Mouse (Mus musculus) heart, embryonic 13.5 days (tissue): ENCODE results near the gene Ccdc88b. TPM values are rescaled to one million over a fixed set of nuclear protein-coding genes. Genes with fewer than 3 reads are reported as not detected.

Experiments
- ATAC-seq: fragments of 200-750 bp; cut with Nextera tagmentation; 2 replicates; pipeline ENCODE4 v1.8.0; 2017; ENCODE audit warnings: moderate TSS enrichment; ENCODE audit not compliant: insufficient number of reproducible peaks, low FRiP score, low TSS enrichment; ENCODE audit errors: extremely low read depth
- H3K27ac ChIP-seq: fragments of 300-500 bp; sonication (generic); replicated peaks from 2 replicates; pipeline ENCODE4 v1.5.1; 2015; ENCODE audit warnings: moderate library complexity, mild to moderate bottlenecking, inconsistent platforms
- H3K27me3 ChIP-seq: fragments of 300-500 bp; sonication (generic); replicated peaks from 2 replicates; pipeline ENCODE4 v1.6.1; 2015; ENCODE audit warnings: mild to moderate bottlenecking, inconsistent platforms
- H3K36me3 ChIP-seq: fragments of 300-500 bp; sonication (generic); 2 replicates; pipeline ENCODE4 v1.6.1; 2015; ENCODE audit warnings: mild to moderate bottlenecking, inconsistent platforms
- H3K4me1 ChIP-seq: fragments of 300-500 bp; sonication (generic); 2 replicates; pipeline ENCODE4 v1.6.1; 2015; ENCODE audit warnings: inconsistent platforms
- H3K4me2 ChIP-seq: fragments of 300-500 bp; sonication (generic); 2 replicates; pipeline ENCODE4 v1.6.1; 2015; ENCODE audit warnings: inconsistent platforms, mild to moderate bottlenecking, moderate library complexity
- H3K4me3 ChIP-seq: fragments of 300-500 bp; sonication (generic); 2 replicates; pipeline ENCODE4 v1.5.1; 2015; ENCODE audit warnings: moderate library complexity, mild to moderate bottlenecking, inconsistent platforms
- H3K9ac ChIP-seq: fragments of 300-500 bp; sonication (generic); 2 replicates; pipeline ENCODE4 v1.6.1; 2015; ENCODE audit warnings: inconsistent platforms, mild to moderate bottlenecking, moderate library complexity
- H3K9me3 ChIP-seq: fragments of 300-500 bp; sonication (generic); 2 replicates; pipeline ENCODE4 v1.6.1; 2016; ENCODE audit warnings: inconsistent platforms
- WGBS: fragments of 180-500 bp; shearing (Covaris S2); methylation state at CpG from one replicate; pipeline ENCODE4 v1.1.7; 2015; ENCODE audit warnings: mixed read lengths; 5-methylcytosine and 5-hydroxymethylcytosine counted together
- microRNA-seq: library from miRNA; unstranded; fragments of <30 nt; microRNA quantifications from one replicate; pipeline ENCODE4, GENCODE M21; 2016
- polyA plus RNA-seq: library from polyadenylated mRNA; unstranded; fragments of >200 nt; fragmentation: Nextera tagmentation; extraction: Ambion mirVana; gene quantifications from 2 replicates; pipeline ENCODE4 v1.2.1, GENCODE M21; 2015

The Ccdc88b gene
- polyA plus RNA-seq, 1 experiment from 2014 or later = 1.3 TPM

DNA sequence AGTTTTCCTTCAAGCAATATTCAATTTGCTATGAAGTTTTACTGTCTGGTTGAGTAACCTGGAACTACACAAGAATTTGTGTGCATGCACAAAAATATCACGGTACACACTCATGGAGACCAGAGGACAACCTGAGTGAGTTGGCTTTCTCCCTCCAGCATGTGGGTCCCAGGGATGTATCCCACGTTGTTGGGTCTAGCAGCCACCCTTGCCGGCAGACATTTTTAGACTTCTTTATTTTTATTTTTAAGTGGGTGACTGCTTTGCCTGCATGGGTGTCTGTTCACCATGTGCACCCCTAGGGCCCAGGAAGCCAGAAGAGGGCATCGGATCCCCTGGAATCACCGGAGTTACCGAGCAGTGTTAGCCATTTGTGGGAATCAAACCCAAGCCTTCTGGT lies 32.6 kb downstream of the Ccdc88b start:
- 74% methylated on average over 6 of the region's 6 CpGs for WGBS
- H3K4me2 ChIP-seq = no peak overlapping the region
- no peak overlapping the region for H3K4me3 ChIP-seq
- H3K9me3 ChIP-seq = no peaks in the 10 kb centered on the region
- no peak overlapping the region for H3K9ac ChIP-seq
- peaks cover 6% of the 10 kb centered on the region for H3K4me1 ChIP-seq
- H3K27me3 ChIP-seq = peaks cover 50% of the 10 kb centered on the region
- ATAC-seq = no peak
- H3K27ac ChIP-seq = no peak overlapping the region
- peaks cover 20% of the 10 kb centered on the region for H3K36me3 ChIP-seq

DNA sequence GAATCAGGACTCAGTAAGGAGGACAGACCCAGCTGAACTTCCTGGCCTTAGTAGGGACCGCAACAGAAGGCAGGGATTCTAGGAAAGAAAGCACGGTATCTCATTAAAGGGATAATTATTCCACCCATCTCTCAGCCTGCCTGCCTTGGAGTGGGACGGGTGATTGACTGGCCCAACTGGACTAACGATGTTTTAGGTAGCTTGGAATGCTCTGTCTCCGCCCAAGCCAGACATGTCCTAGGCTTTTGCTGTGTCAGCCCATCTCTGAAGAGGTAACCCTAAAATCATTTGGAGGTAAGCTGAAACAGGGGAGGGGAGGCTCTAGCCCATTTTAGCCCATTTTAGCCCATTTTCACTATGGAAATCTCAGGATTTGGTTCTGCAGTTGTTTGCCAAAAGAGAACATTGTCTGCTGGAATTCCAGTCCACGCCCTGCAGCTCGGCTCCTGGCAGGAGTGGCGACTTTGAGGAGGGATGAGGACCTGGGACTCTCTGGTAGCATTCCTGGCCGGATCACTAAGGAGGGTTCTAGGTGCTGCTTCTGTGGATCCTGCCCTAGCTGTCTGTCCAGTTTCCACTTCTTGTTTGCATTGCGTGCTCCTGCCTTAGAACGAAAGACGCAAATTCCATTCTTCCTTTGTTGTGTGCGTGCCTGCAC lies 37.3 kb downstream of the Ccdc88b start:
- H3K4me3 ChIP-seq = no peak overlapping the region
- H3K4me1 ChIP-seq = 0 out of 2 replicates have a peak, but pooled peaks cover 8% of the 10 kb centered on the region
- no peak overlapping the region for H3K27ac ChIP-seq
- no peaks in the 10 kb centered on the region for H3K9me3 ChIP-seq
- no peak for ATAC-seq
- H3K9ac ChIP-seq = no peak overlapping the region
- no peaks in the 10 kb centered on the region for H3K36me3 ChIP-seq
- peaks cover 12% of the 10 kb centered on the region; the same call in 1 of the 2 replicates for H3K27me3 ChIP-seq
- 79% methylated on average over 13 of the region's 13 CpGs for WGBS
- H3K4me2 ChIP-seq = no peak overlapping the region

DNA sequence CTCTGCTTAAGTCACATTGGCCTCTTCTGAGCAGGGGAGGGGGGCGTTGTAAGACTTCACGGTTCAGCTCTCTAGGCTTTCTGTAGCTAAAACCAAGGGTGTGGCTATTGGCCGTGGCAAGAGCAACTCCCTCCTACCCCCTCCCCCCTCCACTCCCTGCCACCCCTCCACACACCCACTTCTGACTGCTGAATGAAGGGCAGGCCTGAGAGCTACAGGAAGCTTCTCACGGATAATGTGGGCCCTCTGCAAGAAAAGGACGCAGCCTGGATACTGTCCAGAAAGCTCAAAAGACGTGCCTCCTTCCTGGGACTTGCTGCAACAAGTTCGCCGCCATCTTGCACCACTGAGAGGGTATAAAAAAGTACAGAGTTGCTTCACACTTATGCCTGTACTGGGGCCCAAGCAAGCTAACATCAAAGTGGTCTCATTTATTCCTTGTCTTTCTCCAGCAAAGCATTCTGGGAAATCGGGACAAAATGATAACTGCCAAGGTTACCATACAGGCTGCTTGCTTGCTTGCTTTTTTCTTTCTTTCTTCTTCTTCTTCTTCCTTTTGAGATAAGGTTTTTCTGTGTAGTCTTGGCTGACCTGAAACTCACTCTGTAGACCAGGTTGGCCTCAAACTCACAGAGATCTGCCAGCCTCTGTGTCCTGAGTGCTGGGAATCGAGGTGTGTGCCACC lies 38.7 kb downstream of the Ccdc88b start:
- Histone ChIP-seq H3K4me1 (0 out of 2 replicates have a peak, but pooled peaks cover 8% of the 10 kb centered on the region), H3K27me3 (peaks cover 8% of the 10 kb centered on the region; the same call in 1 of the 2 replicates), H3K9ac (no peak overlapping the region), H3K27ac (no peak overlapping the region), H3K9me3 (no peaks in the 10 kb centered on the region; the same call in 1 of the 2 replicates), H3K4me2 (no peak overlapping the region), H3K36me3 (no peaks in the 10 kb centered on the region), H3K4me3 (no peak overlapping the region)
- ATAC-seq = no peak
- 27% methylated on average over 10 of the region's 10 CpGs for WGBS

DNA sequence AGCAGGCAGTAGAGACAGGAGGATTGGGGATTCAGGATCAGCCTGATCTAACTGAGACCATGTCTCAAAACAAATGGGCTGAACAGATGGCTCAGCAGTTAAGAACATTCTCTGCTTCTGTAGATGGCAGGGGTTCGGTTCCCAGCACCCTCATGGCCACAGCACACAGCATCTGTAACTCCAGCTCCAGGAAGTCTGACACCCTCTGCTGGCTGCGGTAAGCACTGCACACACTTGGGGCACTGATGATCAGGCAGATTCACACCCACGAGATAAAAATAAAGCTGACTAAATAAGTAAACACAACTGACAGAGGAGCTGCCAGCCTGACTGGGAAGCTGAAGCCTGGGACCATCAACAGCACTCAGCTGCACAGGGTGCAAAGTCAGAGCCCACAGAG lies 43.1 kb downstream of the Ccdc88b start:
- Histone ChIP-seq H3K27me3 (no peaks in the 10 kb centered on the region), H3K4me2 (no peak overlapping the region), H3K36me3 (no peaks in the 10 kb centered on the region), H3K4me3 (no peak overlapping the region), H3K27ac (no peak overlapping the region), H3K4me1 (0 out of 2 replicates have a peak, but pooled peaks cover 8% of the 10 kb centered on the region), H3K9ac (no peak overlapping the region), H3K9me3 (no peaks in the 10 kb centered on the region; the same call in 1 of the 2 replicates)
- ATAC-seq = no peak
- WGBS = 75% methylated on average over 3 of the region's 3 CpGs

DNA sequence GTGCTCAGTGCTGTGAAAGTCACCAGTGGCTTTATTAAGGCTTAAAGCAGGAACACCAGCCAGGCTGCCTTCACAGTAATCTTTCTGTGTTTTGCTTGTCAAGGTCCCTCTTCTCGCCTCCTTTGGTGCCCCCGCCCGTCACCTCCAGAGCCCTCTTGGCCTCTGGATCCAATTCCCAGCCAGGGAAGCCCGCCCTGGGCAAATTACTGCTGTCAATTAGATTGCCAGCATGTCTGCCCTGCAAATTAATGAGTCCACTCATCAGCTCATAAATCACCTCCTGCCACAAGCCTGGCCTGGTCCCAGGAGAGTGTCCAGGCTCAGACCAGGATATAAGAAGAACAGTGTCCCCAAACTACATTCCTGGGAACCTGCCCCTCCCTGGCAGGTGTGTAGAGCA lies 43.6 kb downstream of the Ccdc88b start:
- Histone ChIP-seq H3K27me3 (no peaks in the 10 kb centered on the region), H3K36me3 (no peaks in the 10 kb centered on the region), H3K9me3 (no peaks in the 10 kb centered on the region; the same call in 1 of the 2 replicates), H3K4me3 (no peak overlapping the region), H3K4me2 (no peak overlapping the region), H3K9ac (no peak overlapping the region), H3K4me1 (0 out of 2 replicates have a peak, but pooled peaks cover 6% of the 10 kb centered on the region), H3K27ac (no peak overlapping the region)
- no peak for ATAC-seq
- WGBS = 52% methylated on average over 4 of the region's 4 CpGs

Small RNA genes lying within 50 kb of the gene (microRNA-seq; reads per million reads assigned to microRNA genes)
- not detected for gene Mir5046

Other genes starting within 250 kb of the Ccdc88b start
- 14.1 and 15.4 TPM in 2 replicates for gene Rps6ka4, start 17.6 kb downstream of the Ccdc88b start, polyA plus RNA-seq
- gene Trmt112, start 51.5 kb upstream of the Ccdc88b start, polyA plus RNA-seq = 79.1 and 93.8 TPM in 2 replicates
- 217 and 232 TPM in 2 replicates for gene Prdx5, start 51.9 kb upstream of the Ccdc88b start, polyA plus RNA-seq
- gene Esrra, start 63.6 kb upstream of the Ccdc88b start, polyA plus RNA-seq = 30.4 and 33.0 TPM in 2 replicates
- 1.7 and 3.6 TPM in 2 replicates for gene Catsperz, start 67.2 kb upstream of the Ccdc88b start, polyA plus RNA-seq
- 0.18 and 0.44 TPM in 2 replicates for gene Kcnk4, start 76.3 kb upstream of the Ccdc88b start, polyA plus RNA-seq
- 56.9 and 59.8 TPM in 2 replicates for gene Bad, start 83.7 kb upstream of the Ccdc88b start, polyA plus RNA-seq
- 18.6 and 19.6 TPM in 2 replicates for gene Gpr137, start 84.3 kb upstream of the Ccdc88b start, polyA plus RNA-seq
- gene Ppp1r14b, start 116.8 kb upstream of the Ccdc88b start, polyA plus RNA-seq = 82.3 and 117 TPM in 2 replicates
- 18.1 and 18.6 TPM in 2 replicates for gene Plcb3, start 118.3 kb upstream of the Ccdc88b start, polyA plus RNA-seq
- 80.9 and 98.7 TPM in 2 replicates for gene Fkbp2, start 122.3 kb upstream of the Ccdc88b start, polyA plus RNA-seq
- gene Vegfb, start 129.4 kb upstream of the Ccdc88b start, polyA plus RNA-seq = 125 and 133 TPM in 2 replicates
- gene Dnajc4, start 134.4 kb upstream of the Ccdc88b start, polyA plus RNA-seq = 33.2 and 35.6 TPM in 2 replicates
- gene Nudt22, start 137.9 kb upstream of the Ccdc88b start, polyA plus RNA-seq = 23.3 and 26.8 TPM in 2 replicates
- gene Trpt1, start 137.9 kb upstream of the Ccdc88b start, polyA plus RNA-seq = 15.8 and 16.6 TPM in 2 replicates
- 7.6 and 8.1 TPM in 2 replicates for gene Fermt3, start 161.3 kb upstream of the Ccdc88b start, polyA plus RNA-seq
- gene Stip1, start 181.8 kb upstream of the Ccdc88b start, polyA plus RNA-seq = 207 and 228 TPM in 2 replicates
- gene Macrod1, start 198.6 kb upstream of the Ccdc88b start, polyA plus RNA-seq = 32.0 and 32.9 TPM in 2 replicates
- gene Flrt1, start 247.5 kb upstream of the Ccdc88b start, polyA plus RNA-seq = 1.1 and 1.4 TPM in 2 replicates